Mouse (Mus musculus) forebrain, embryonic 12.5 days (tissue): ENCODE measurements around the gene Stard13. TPM values are rescaled to one million over a fixed set of nuclear protein-coding genes. Genes with fewer than 3 reads are reported as not detected.

Experiments
- ATAC-seq: fragments of 200-750 bp; cut with Nextera tagmentation; 2 replicates; pipeline ENCODE4 v1.8.0; 2017; ENCODE audit warnings: moderate TSS enrichment; ENCODE audit not compliant: low FRiP score
- H3K27ac ChIP-seq: fragments of 300-500 bp; sonication (generic); 2 replicates; pipeline ENCODE4 v1.5.1; 2016; ENCODE audit warnings: mild to moderate bottlenecking
- H3K27me3 ChIP-seq: fragments of 300-500 bp; sonication (generic); 2 replicates; pipeline ENCODE4 v1.6.1; 2016; ENCODE audit warnings: mild to moderate bottlenecking
- H3K36me3 ChIP-seq: fragments of 300-500 bp; sonication (generic); replicated peaks from 2 replicates; pipeline ENCODE4 v1.6.1; 2016; ENCODE audit warnings: mild to moderate bottlenecking
- H3K4me1 ChIP-seq: fragments of 300-500 bp; sonication (generic); 2 replicates; pipeline ENCODE4 v1.6.1; 2016
- H3K4me2 ChIP-seq: fragments of 300-500 bp; sonication (generic); 2 replicates; pipeline ENCODE4 v1.6.1; 2016; ENCODE audit warnings: mild to moderate bottlenecking, moderate library complexity
- H3K4me3 ChIP-seq: fragments of 300-500 bp; sonication (generic); replicated peaks from 2 replicates; pipeline ENCODE4 v1.5.1; 2016; ENCODE audit warnings: mild to moderate bottlenecking
- H3K9ac ChIP-seq: fragments of 300-500 bp; sonication (generic); 2 replicates; pipeline ENCODE4 v1.6.1; 2016; ENCODE audit warnings: mild to moderate bottlenecking
- H3K9me3 ChIP-seq: fragments of 300-500 bp; sonication (generic); 2 replicates; pipeline ENCODE4 v1.6.1; 2016
- WGBS: fragments of 180-500 bp; shearing (Covaris S2); methylation state at CpG from one replicate; pipeline ENCODE4 v1.1.7; 2016; 5-methylcytosine and 5-hydroxymethylcytosine counted together
- polyA plus RNA-seq: library from polyadenylated mRNA; unstranded; fragments of >200 nt; fragmentation: Nextera tagmentation; extraction: Ambion mirVana; gene quantifications from 2 replicates; pipeline ENCODE4 v1.2.1, GENCODE M21; 2016

Stard13 gene
- polyA plus RNA-seq, 1 experiment from 2014 or later, result 3.6 TPM

GRCm38 (mm10) chr5:151173774-151174173 lies 59.9 kb downstream of the Stard13 start:
- no peak overlapping the region for H3K4me2 ChIP-seq
- no peaks in the 10 kb centered on the region for H3K4me1 ChIP-seq
- 96% methylated on average over 1 of the region's 1 CpGs for WGBS
- H3K9me3 ChIP-seq, result no peaks in the 10 kb centered on the region
- H3K27ac ChIP-seq, result no peak overlapping the region
- H3K36me3 ChIP-seq, result no peaks in the 10 kb centered on the region
- no peaks in the 10 kb centered on the region for H3K27me3 ChIP-seq
- ATAC-seq, result no peak
- H3K9ac ChIP-seq, result no peak overlapping the region
- no peak overlapping the region for H3K4me3 ChIP-seq

- Histone ChIP-seq H3K4me3 (no peak overlapping the region), H3K4me2 (no peak overlapping the region), H3K4me1 (no peaks in the 10 kb centered on the region), H3K27ac (no peak overlapping the region), H3K27me3 (no peaks in the 10 kb centered on the region), H3K9ac (no peak overlapping the region), H3K36me3 (no peaks in the 10 kb centered on the region), H3K9me3 (no peaks in the 10 kb centered on the region)
- WGBS, result 86% methylated on average over 3 of the region's 3 CpGs
- ATAC-seq, result no peak
Observed at GRCm38 (mm10) chr5:151170168-151170750, 63.4 kb downstream of the Stard13 start.

GRCm38 (mm10) chr5:151168191-151168590 lies 65.4 kb downstream of the Stard13 start:
- Histone ChIP-seq H3K36me3 (no peaks in the 10 kb centered on the region), H3K4me3 (no peak overlapping the region), H3K9ac (no peak overlapping the region), H3K4me2 (no peak overlapping the region), H3K27ac (no peak overlapping the region), H3K4me1 (peaks cover 14% of the 10 kb centered on the region), H3K27me3 (no peaks in the 10 kb centered on the region), H3K9me3 (no peaks in the 10 kb centered on the region)
- 86% methylated on average over 3 of the region's 3 CpGs for WGBS
- ATAC-seq, result no peak

- no peak overlapping the region for H3K4me3 ChIP-seq
- no peaks in the 10 kb centered on the region for H3K36me3 ChIP-seq
- no peaks in the 10 kb centered on the region for H3K9me3 ChIP-seq
- no peak overlapping the region for H3K9ac ChIP-seq
- 82% methylated on average over 6 of the region's 6 CpGs for WGBS
- peaks cover 14% of the 10 kb centered on the region for H3K4me1 ChIP-seq
- ATAC-seq, result no peak
- no peaks in the 10 kb centered on the region for H3K27me3 ChIP-seq
- no peak overlapping the region for H3K4me2 ChIP-seq
- no peak overlapping the region for H3K27ac ChIP-seq
Observed at GRCm38 (mm10) chr5:151167641-151168040, 66.0 kb downstream of the Stard13 start.

GRCm38 (mm10) chr5:151166266-151166665 lies 67.4 kb downstream of the Stard13 start:
- ATAC-seq, result no peak
- no peaks in the 10 kb centered on the region for H3K36me3 ChIP-seq
- H3K9ac ChIP-seq, result no peak overlapping the region
- no peak overlapping the region for H3K27ac ChIP-seq
- peaks cover 14% of the 10 kb centered on the region for H3K4me1 ChIP-seq
- no peaks in the 10 kb centered on the region for H3K27me3 ChIP-seq
- no peak overlapping the region for H3K4me3 ChIP-seq
- 87% methylated on average over 5 of the region's 5 CpGs for WGBS
- no peaks in the 10 kb centered on the region for H3K9me3 ChIP-seq
- no peak overlapping the region for H3K4me2 ChIP-seq

- Histone ChIP-seq H3K4me2 (no peak overlapping the region), H3K27ac (no peak overlapping the region), H3K4me1 (peaks cover 14% of the 10 kb centered on the region), H3K9me3 (no peaks in the 10 kb centered on the region), H3K9ac (no peak overlapping the region), H3K36me3 (no peaks in the 10 kb centered on the region), H3K27me3 (no peaks in the 10 kb centered on the region), H3K4me3 (no peak overlapping the region)
- WGBS, result 86% methylated on average over 6 of the region's 6 CpGs
- no peak for ATAC-seq
Observed at GRCm38 (mm10) chr5:151165381-151166016, 68.1 kb downstream of the Stard13 start.

- H3K27ac ChIP-seq, result no peak overlapping the region
- H3K36me3 ChIP-seq, result no peaks in the 10 kb centered on the region
- no peak overlapping the region for H3K9ac ChIP-seq
- no peaks in the 10 kb centered on the region for H3K9me3 ChIP-seq
- no peak overlapping the region for H3K4me2 ChIP-seq
- 71% methylated on average over 4 of the region's 4 CpGs for WGBS
- ATAC-seq, result no peak
- H3K4me1 ChIP-seq, result peaks cover 14% of the 10 kb centered on the region
- H3K27me3 ChIP-seq, result no peaks in the 10 kb centered on the region
- no peak overlapping the region for H3K4me3 ChIP-seq
Observed at GRCm38 (mm10) chr5:151164815-151165214, 68.8 kb downstream of the Stard13 start.

GRCm38 (mm10) chr5:151162642-151163041 lies 71.0 kb downstream of the Stard13 start:
- ATAC-seq, result no peak
- Histone ChIP-seq H3K9ac (no peak overlapping the region), H3K27me3 (no peaks in the 10 kb centered on the region), H3K4me1 (peaks cover 14% of the 10 kb centered on the region), H3K36me3 (no peaks in the 10 kb centered on the region), H3K4me2 (no peak overlapping the region), H3K27ac (no peak overlapping the region), H3K9me3 (no peaks in the 10 kb centered on the region), H3K4me3 (no peak overlapping the region)
- WGBS, result 86% methylated on average over 3 of the region's 3 CpGs

- H3K27ac ChIP-seq, result no peak overlapping the region
- ATAC-seq, result no peak
- WGBS, result 100% methylated on average over 1 of the region's 1 CpGs
- no peak overlapping the region for H3K4me3 ChIP-seq
- H3K27me3 ChIP-seq, result no peaks in the 10 kb centered on the region
- no peaks in the 10 kb centered on the region for H3K36me3 ChIP-seq
- no peak overlapping the region for H3K9ac ChIP-seq
- H3K4me2 ChIP-seq, result no peak overlapping the region
- no peaks in the 10 kb centered on the region for H3K9me3 ChIP-seq
- peaks cover 6% of the 10 kb centered on the region; the same call in 1 of the 2 replicates for H3K4me1 ChIP-seq
Observed at GRCm38 (mm10) chr5:151155247-151155646, 78.4 kb downstream of the Stard13 start.

- H3K27me3 ChIP-seq, result no peaks in the 10 kb centered on the region; the same call in 1 of the 2 replicates
- H3K4me2 ChIP-seq, result no peak overlapping the region
- peaks cover 6% of the 10 kb centered on the region; the same call in 1 of the 2 replicates for H3K4me1 ChIP-seq
- no peak overlapping the region for H3K27ac ChIP-seq
- no peaks in the 10 kb centered on the region for H3K36me3 ChIP-seq
- ATAC-seq, result no peak
- no peaks in the 10 kb centered on the region for H3K9me3 ChIP-seq
- no peak overlapping the region for H3K9ac ChIP-seq
- WGBS, result 44% methylated on average over 3 of the region's 3 CpGs
- no peak overlapping the region for H3K4me3 ChIP-seq
Observed at GRCm38 (mm10) chr5:151154780-151155179, 78.9 kb downstream of the Stard13 start.

GRCm38 (mm10) chr5:151154030-151154429 lies 79.6 kb downstream of the Stard13 start:
- no peak overlapping the region for H3K9ac ChIP-seq
- H3K36me3 ChIP-seq, result no peaks in the 10 kb centered on the region
- no peaks in the 10 kb centered on the region; the same call in 1 of the 2 replicates for H3K27me3 ChIP-seq
- H3K9me3 ChIP-seq, result no peaks in the 10 kb centered on the region
- 75% methylated on average over 4 of the region's 4 CpGs for WGBS
- peaks cover 6% of the 10 kb centered on the region; the same call in 1 of the 2 replicates for H3K4me1 ChIP-seq
- H3K27ac ChIP-seq, result no peak overlapping the region
- no peak for ATAC-seq
- no peak overlapping the region for H3K4me3 ChIP-seq
- H3K4me2 ChIP-seq, result no peak overlapping the region

- no peak for ATAC-seq
- no peak overlapping the region for H3K9ac ChIP-seq
- no peaks in the 10 kb centered on the region for H3K9me3 ChIP-seq
- H3K4me1 ChIP-seq, result peaks cover 6% of the 10 kb centered on the region; the same call in 1 of the 2 replicates
- H3K4me3 ChIP-seq, result no peak overlapping the region
- 92% methylated on average over 9 of the region's 9 CpGs for WGBS
- H3K4me2 ChIP-seq, result no peak overlapping the region
- H3K36me3 ChIP-seq, result no peaks in the 10 kb centered on the region
- no peak overlapping the region for H3K27ac ChIP-seq
- H3K27me3 ChIP-seq, result no peaks in the 10 kb centered on the region; the same call in 1 of the 2 replicates
Observed at GRCm38 (mm10) chr5:151151549-151151948, 82.1 kb downstream of the Stard13 start.

- no peak overlapping the region for H3K27ac ChIP-seq
- no peak overlapping the region for H3K4me2 ChIP-seq
- no peak overlapping the region for H3K9ac ChIP-seq
- no peak overlapping the region for H3K4me3 ChIP-seq
- no peaks in the 10 kb centered on the region for H3K4me1 ChIP-seq
- H3K9me3 ChIP-seq, result no peaks in the 10 kb centered on the region
- H3K27me3 ChIP-seq, result no peaks in the 10 kb centered on the region; the same call in 1 of the 2 replicates
- no peak for ATAC-seq
- 74% methylated on average over 8 of the region's 8 CpGs for WGBS
- H3K36me3 ChIP-seq, result no peaks in the 10 kb centered on the region
Observed at GRCm38 (mm10) chr5:151149509-151149908, 84.1 kb downstream of the Stard13 start.
